Mouse (Mus musculus) testis, adult 2 months (tissue): ENCODE measurements around the gene Kif22.

Experiments
- CTCF ChIP-seq: fragments of 200-500 bp; IDR thresholded peaks from 2 replicates; pipeline ENCODE4 v1.5.1; 2012; ENCODE audit warnings: low read depth, mild to moderate bottlenecking, inconsistent platforms, low read length, moderate library complexity; ENCODE audit not compliant: control insufficient read depth, insufficient read depth, insufficient replicate concordance
- POLR2A ChIP-seq: fragments of 200-500 bp; IDR thresholded peaks from 2 replicates; pipeline ENCODE4 v1.6.1; 2012; ENCODE audit warnings: low read depth, mild to moderate bottlenecking, inconsistent platforms, low read length, moderate library complexity; ENCODE audit not compliant: control insufficient read depth

GRCm38 (mm10) chr7:127088083-127088482 is 45.8 kb upstream of the Kif22 start:
- TF ChIP-seq CTCF (no peak), POLR2A (no peak)
